Mouse (Mus musculus) layer of hippocampus, adult 18-20 months (tissue): ENCODE measurements at regions not wholly inside any gene's neighbourhood (a gene's known extent, or its start where the extent isn't known, plus 50 kb on each side); places are given as distances from the start of the nearest gene placed in this dataset.
A peak's percentile ranks its signal among the peaks of the same experiment; 100 is the strongest.

Experiments used
- DNase-seq, 2 experiments: peaks; one replicate each; pipeline ENCODE4 v3.0.0; 2022; ENCODE audit warnings: low spot score in 2 of 2

DNA sequence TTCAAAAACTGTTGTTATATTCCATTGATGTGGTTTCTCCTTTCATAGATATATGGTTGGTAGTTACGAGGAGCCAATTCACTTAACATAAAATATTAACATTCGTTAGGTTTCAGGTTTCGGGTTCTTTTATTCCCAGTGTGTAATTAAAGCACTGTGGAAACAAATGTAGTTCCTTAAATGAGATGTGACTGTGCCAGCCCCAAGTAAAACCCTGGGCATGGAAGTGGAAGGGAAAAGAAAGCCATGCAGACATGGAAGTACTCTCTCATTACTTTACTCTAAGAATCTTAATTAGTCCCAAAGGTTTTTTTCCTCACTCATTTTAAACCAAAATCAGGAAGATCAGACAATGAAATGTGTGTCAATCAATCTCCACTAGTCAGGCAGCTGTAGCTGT, 784.9 kb upstream of the Apob start:
- DNase-seq, result no peak

DNA sequence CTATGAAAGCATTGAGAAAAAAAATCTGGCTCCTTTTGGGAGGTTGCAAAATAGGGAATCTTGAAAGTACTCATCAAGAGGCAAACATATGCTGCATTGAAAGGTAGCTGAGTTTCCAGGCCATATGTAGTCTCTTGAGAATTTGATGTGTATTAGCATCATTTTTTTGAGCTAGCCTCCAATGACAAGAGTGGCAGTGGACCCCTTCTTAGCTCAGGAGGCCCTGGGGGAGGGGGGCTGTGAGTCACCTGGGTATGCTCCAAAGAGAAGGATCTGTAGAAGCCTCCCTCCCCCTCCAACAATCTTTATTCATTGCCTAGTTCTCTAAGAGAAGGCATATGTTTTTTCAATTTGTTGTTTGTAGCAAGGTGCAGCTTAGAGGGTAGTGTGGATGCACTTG, 779.4 kb upstream of the Apob start:
- no peak for DNase-seq

- DNase-seq, result no peak
Measured at GRCm38 (mm10) chr12:7200879-7201278, 776.6 kb upstream of the Apob start.

DNA sequence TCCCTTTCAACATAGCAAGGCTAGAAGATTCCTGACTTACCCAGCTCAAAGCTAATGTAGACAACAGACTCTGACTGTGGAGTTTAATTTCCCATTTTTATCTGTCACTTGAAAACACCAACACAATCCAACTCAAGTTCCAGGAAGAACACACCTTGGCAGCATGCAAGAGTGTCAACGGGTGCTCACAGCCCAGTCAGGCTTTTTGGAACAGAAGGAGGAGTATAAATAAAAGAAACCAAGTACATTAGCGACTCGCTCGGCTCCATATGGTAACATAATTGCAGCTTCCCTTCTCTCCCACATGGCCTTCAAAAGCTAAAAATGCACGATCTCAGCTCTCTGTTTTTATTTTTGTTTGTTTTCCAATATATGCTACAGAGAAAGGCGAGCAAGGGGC, 761.8 kb upstream of the Apob start:
- DNase-seq, result peak; percentile 13 to 62

DNA sequence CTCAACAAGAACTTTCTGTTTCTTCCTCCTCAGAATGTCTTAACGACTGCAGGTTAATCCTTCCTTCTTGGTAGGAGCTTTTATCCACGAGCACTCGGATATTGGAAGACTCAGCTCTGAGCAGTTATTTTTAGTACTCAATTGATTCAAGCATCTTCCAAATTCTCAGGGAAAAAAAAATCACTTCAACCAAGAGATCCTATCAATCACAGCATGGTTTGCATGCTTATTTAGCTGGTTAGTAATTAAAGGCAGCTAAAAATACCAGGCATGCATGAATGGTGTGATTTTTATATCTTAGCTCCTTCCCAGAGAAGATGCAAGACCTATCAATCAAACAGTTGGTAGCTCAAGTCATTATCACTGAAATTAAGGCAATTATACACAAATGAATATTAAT, 759.9 kb upstream of the Apob start:
- peak in 1 of 2 experiments; percentile 4 for DNase-seq

DNA sequence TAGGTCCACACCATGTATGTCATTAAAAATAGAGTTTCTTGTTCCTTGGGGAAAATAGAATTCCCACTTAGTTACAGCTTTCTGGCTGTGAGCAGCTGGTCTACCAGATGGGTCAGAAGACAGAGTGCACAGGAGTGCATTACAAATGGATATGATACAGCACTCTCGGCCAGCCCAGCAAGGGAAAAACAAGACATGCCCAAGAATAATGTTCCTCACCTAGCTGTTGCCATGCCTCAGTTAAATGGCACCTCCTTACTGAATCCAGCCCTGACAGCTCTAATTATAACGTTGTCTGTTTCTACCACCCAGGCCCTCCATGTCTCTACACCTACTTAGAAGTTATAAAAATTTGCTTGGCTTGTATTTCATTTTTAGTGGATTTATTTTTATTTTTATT, 749.3 kb upstream of the Apob start:
- DNase-seq, result peak in 1 of 2 experiments; percentile 26

GRCm38 (mm10) chr12:7228541-7229225, 748.8 kb upstream of the Apob start:
- DNase-seq, result peak in 1 of 2 experiments; percentile 20

GRCm38 (mm10) chr12:7250324-7250723, 727.1 kb upstream of the Apob start:
- DNase-seq, result no peak

DNA sequence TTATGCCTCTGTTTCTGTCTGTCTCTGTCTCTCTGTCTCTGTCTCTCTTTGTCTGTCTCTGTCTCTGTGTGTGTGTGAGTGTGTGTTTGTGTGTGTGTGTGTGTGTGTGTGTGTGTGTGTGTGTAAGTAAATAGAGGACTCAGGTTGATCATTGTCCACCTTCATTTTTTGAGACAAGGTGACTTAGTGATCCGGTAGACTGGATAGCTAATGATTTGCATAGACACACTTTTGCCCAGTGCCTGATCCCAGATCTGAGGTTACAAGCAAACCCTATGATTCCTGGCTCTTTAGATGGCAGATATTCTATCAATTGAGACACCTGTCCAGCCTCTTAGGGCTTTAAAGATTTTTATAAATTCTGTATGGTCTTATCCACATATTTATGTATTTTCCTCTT, 706.9 kb upstream of the Apob start:
- no peak for DNase-seq

DNA sequence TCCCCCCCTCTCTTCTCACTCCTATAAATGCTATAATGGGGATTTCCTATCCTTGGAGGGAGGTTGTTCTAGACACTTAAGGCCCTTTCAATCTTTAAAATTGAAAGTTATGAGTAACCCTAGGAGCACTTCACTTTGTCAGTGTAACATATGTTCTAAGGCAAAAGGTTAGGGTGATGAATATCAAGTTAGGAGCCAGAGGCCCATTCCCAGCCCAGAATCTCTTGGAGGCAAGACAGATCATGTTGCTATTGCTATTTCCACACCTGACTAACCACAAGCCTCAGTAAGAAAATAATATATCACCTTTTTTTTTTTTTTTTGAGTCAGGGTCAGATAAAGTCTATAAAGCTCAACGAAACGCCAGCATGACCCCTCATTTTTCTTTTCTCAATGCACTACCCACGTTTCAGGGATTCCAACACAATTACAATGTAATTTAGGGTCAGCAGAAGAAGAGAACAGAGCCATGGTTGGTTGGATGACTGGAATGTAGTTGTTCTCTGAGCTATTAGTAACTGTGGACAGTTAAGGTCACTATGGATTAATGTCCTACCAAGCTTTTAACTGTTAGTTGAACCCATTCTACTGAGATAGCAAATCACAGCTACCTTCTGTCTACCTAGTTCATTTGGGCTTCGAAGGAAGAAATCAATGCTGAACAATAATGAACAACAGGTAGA, 693.0 kb upstream of the Apob start:
- DNase-seq, result no peak

GRCm38 (mm10) chr12:7291557-7291956, 685.9 kb upstream of the Apob start:
- no peak for DNase-seq

DNA sequence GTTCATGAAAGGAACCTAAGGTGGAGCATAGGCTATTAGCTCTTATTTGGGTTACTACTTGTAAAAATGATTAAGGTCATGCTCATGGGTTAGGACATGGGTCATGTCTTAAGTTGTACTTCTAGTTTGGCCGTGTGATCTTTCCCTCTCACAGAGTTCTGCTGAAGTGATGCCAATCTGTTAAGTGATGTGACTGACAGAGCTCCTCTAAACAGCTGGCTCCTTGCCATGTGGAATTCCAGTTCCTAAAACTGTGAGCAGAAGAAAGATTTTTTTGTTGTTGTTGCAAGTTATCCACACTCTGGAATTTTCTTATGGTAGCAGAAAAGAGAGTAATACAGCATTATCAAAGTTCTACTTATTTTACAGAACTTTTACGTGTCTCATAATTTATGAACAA, 680.4 kb upstream of the Apob start:
- DNase-seq, result no peak

- no peak for DNase-seq
Measured at GRCm38 (mm10) chr12:7321453-7321852, 656.0 kb upstream of the Apob start.

GRCm38 (mm10) chr12:7328620-7329019, 648.8 kb upstream of the Apob start:
- DNase-seq, result peak; percentile 37 to 75
